Mouse (Mus musculus) stomach, postnatal 0 days (tissue): ENCODE data around the gene Sorcs1.

ENCODE experiments used
- CTCF ChIP-seq: IDR thresholded peaks from 2 replicates; pipeline ENCODE4 v1.5.1; 2016; ENCODE audit warnings: antibody characterized with exemption, low read depth, mild to moderate bottlenecking, moderate library complexity
- EP300 ChIP-seq: optimal IDR thresholded peaks from 2 replicates; pipeline ENCODE3; 2016; ENCODE audit warnings: antibody characterized with exemption

DNA sequence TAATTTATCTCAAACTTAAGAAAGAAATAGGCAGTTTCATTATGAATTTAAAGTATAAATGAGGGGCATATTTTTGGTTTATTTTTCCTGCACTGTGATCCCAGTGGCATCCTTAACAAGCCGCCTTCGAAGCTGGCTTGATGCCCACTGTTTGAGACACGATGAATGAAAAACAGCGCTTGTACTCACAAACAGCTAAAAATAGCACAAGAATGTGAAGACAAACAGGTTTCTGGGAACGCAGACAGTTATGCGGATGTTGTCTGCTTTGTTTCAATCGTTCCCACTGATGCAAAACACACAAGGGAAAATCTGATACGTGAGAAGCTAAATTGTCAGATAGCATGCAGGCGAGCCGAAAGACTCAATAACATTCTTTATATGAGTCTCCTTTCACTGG is 303.7 kb downstream of the Sorcs1 start:
- TF ChIP-seq CTCF (no peak), EP300 (no peak)
